Mouse (Mus musculus) gastrocnemius, postnatal 25 days (tissue): ENCODE data around the gene Tmem91. TPM values are rescaled to one million over a fixed set of nuclear protein-coding genes. Genes with fewer than 3 reads are reported as not detected.

Experiments used
- DNase-seq: peaks from one replicate; pipeline ENCODE4 v3.0.0; 2022
- total RNA-seq, 2 experiments: library from RNA; stranded (reverse); gene quantifications; 1 replicate in 1 of 2; 2 replicates in 1 of 2; pipeline ENCODE4 v1.2.3; 2021

Gene Tmem91
- total RNA-seq, 2 experiments from 2014 or later = not detected

GRCm38 (mm10) chr7:25625594-25626250 is 49.2 kb downstream of the Tmem91 start:
- no peak for DNase-seq

- no peak for DNase-seq
Observed at GRCm38 (mm10) chr7:25624851-25625250, 50.1 kb downstream of the Tmem91 start.

GRCm38 (mm10) chr7:25623857-25624370 is 51.1 kb downstream of the Tmem91 start:
- no peak for DNase-seq

- peak; percentile 3 for DNase-seq
Observed at GRCm38 (mm10) chr7:25620751-25621150, 54.2 kb downstream of the Tmem91 start.

GRCm38 (mm10) chr7:25620101-25620500 is 54.9 kb downstream of the Tmem91 start:
- peak; percentile 4 for DNase-seq

GRCm38 (mm10) chr7:25619722-25619991 is 55.3 kb downstream of the Tmem91 start:
- DNase-seq = no peak

Other genes starting within 250 kb of the Tmem91 start
- gene Ceacam1, start 197.6 kb downstream of the Tmem91 start, total RNA-seq = 1 to 10 TPM; 4.1 to 5.2 TPM
- gene Ceacam2, start 135.3 kb downstream of the Tmem91 start, total RNA-seq = under 1 TPM; 0.49 to 0.59 TPM
- not detected for gene Erich4, start 59.3 kb downstream of the Tmem91 start, total RNA-seq
- 10 to 100 TPM; 36.9 to 38.6 TPM for gene Dmac2, start 55.8 kb downstream of the Tmem91 start, total RNA-seq
- gene B3gnt8, start 48.5 kb downstream of the Tmem91 start, total RNA-seq = 1 to 10 TPM in 1 of 2 experiments, under 1 TPM in 1; 0.87 to 1.5 TPM
- gene Bckdha, start 16.2 kb downstream of the Tmem91 start, total RNA-seq = 10 to 100 TPM; 73.7 to 80.6 TPM
- gene Exosc5, start 16.0 kb downstream of the Tmem91 start, total RNA-seq = 10 to 100 TPM; 19.5 to 20.8 TPM
- 1 to 10 TPM; 8.4 to 8.8 TPM for gene B9d2, start 5.6 kb upstream of the Tmem91 start, total RNA-seq
- 1 to 10 TPM; 6.3 to 7.2 TPM for gene Tgfb1, start 11.8 kb upstream of the Tmem91 start, total RNA-seq
- gene Ccdc97, start 43.9 kb upstream of the Tmem91 start, total RNA-seq = 10 to 100 TPM; 33.6 to 36.2 TPM
- 10 to 100 TPM; 55.3 to 57.2 TPM for gene Hnrnpul1, start 79.6 kb upstream of the Tmem91 start, total RNA-seq
- 10 to 100 TPM; 41.1 to 42.4 TPM for gene Axl, start 113.5 kb upstream of the Tmem91 start, total RNA-seq
- gene Cyp2s1, start 141.7 kb upstream of the Tmem91 start, total RNA-seq = under 1 TPM; 0.13 to 0.16 TPM
- not detected for gene Cyp2b10, start 222.5 kb upstream of the Tmem91 start, total RNA-seq